Mouse (Mus musculus): ENCODE data around the gene Lrrc8c. TPM values are rescaled to one million over a fixed set of nuclear protein-coding genes. Genes with fewer than 3 reads are reported as not detected.

Lrrc8c gene
- polyA plus RNA-seq, 1 experiment from 2014 or later = 10.4 TPM

DNA sequence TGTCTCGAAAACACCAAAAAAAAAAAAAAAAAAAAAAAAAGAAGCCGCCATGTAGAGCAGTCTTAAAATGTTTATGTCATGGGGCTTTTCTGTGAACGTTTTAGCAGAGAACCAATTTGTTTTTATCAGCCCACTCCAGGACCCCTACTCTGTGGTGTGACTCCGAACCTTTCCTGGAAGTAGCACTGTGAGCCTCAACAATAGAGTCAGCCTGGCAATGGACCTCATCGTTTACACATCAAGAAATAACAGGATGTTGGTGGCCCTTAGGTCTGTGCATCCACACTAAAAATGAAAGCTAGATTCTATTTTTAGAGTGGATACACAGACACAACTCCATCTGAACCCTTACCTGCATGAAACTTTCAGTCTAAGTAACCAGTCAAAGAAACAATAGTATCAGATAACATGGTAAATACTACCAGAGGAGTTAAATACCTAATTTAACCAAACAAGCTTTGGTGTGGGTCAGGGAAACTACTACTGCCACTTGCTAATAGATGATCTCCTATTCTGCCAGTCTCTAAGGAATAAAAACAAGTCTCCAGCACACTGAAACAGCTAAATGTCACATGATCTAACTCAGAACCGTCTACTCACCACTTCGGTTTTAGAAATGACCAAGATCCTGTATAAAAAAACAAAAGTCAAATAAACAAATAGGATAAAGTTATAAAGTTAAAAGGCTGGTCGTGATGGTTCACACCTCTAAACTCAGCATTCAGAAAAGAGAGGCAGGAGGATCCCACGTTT is 95.7 kb downstream of the Lrrc8c start:
- no peak overlapping the region for H3K27ac ChIP-seq (ENCODE audit: low read length)

DNA sequence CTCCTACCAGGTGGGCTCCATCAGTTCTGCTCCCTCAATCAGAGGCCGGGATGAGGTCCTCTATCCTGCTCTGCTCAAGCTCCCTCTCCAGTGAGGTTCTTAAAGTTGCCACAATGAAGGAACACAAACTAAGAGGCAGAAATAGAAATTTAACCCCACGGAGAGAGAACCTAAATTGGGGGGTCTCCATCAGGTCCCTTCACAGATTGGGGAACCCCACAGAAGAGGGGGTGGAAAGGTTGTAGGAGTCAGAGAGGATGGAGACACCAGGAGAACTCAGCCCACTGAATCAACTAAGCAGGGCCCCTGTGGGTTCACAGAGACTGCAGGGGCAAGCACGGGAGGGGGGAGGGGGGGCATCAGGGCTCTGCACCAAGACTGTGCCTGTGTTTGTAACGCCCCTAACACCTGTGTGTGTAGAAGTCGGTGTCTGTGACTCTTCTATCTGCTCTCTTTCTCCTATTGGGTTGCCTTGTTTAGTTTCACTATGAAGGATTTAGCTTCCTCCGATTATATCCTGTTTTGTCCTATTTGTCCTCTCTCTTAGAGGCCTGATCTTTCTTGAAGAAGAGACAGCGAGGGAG is 96.8 kb downstream of the Lrrc8c start:
- H3K27ac ChIP-seq (ENCODE audit: low read length) = no peak overlapping the region
- ATAC-seq = no peak

More for the DNA sequence above, 95.7 kb downstream of the Lrrc8c start:
- Histone ChIP-seq H3K4me2 (ENCODE audit: low read length) (no peak overlapping the region), H3K4me1 (ENCODE audit: control insufficient read depth, insufficient read depth, low read length) (no peaks in the 10 kb centered on the region), H3K27me3 (ENCODE audit: control insufficient read depth, insufficient read depth, low read depth, low read length) (no peaks in the 10 kb centered on the region), H3K4me3 (ENCODE audit: low read depth, low read length) (no peak overlapping the region), H3K36me3 (ENCODE audit: control insufficient read depth, insufficient read depth, low read length) (no peaks in the 10 kb centered on the region), H3K9me3 (replicated peaks; ENCODE audit: control insufficient read depth, low read length, poor library complexity, severe bottlenecking) (no peaks in the 10 kb centered on the region), H3K9ac (ENCODE audit: low read depth, low read length) (no peak overlapping the region)
- ATAC-seq = no peak
- 84% methylated on average over 8 of the region's 9 CpGs for WGBS

DNA sequence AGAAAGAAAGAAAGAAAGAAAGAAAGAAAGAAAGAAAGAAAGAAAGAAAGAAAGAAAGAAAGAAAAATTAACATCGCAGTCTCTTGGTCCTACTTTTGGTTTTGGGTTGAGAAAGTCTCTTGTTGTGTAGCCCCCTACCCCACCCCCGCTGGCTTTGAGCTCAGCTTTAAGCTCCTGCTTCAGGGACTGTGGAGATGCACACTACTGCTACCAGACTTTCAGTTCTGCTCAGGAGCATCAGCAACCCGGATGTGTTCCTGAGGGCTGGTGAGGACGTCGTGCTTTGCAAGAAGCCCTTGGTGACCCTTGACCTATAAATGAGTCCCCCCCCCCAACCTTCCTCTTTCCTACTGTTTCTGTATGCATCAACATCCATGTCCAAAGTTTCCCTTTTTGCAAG is 97.3 kb downstream of the Lrrc8c start:
- Histone ChIP-seq H3K27ac (ENCODE audit: low read length) (no peak overlapping the region), H3K9me3 (replicated peaks; ENCODE audit: control insufficient read depth, low read length, poor library complexity, severe bottlenecking) (no peaks in the 10 kb centered on the region), H3K9ac (ENCODE audit: low read depth, low read length) (no peak overlapping the region), H3K27me3 (ENCODE audit: control insufficient read depth, insufficient read depth, low read depth, low read length) (no peaks in the 10 kb centered on the region), H3K4me3 (ENCODE audit: low read depth, low read length) (no peak overlapping the region), H3K36me3 (ENCODE audit: control insufficient read depth, insufficient read depth, low read length) (no peaks in the 10 kb centered on the region), H3K4me2 (ENCODE audit: low read length) (no peak overlapping the region), H3K4me1 (ENCODE audit: control insufficient read depth, insufficient read depth, low read length) (no peaks in the 10 kb centered on the region)
- WGBS = 82% methylated on average over 5 of the region's 5 CpGs
- no peak for ATAC-seq

More for the DNA sequence above, 96.8 kb downstream of the Lrrc8c start:
- no peak overlapping the region for H3K4me2 ChIP-seq (ENCODE audit: low read length)
- H3K9ac ChIP-seq (ENCODE audit: low read depth, low read length) = no peak overlapping the region
- H3K4me1 ChIP-seq (ENCODE audit: control insufficient read depth, insufficient read depth, low read length) = no peaks in the 10 kb centered on the region
- H3K27me3 ChIP-seq (ENCODE audit: control insufficient read depth, insufficient read depth, low read depth, low read length) = no peaks in the 10 kb centered on the region
- H3K4me3 ChIP-seq (ENCODE audit: low read depth, low read length) = no peak overlapping the region
- no peaks in the 10 kb centered on the region for H3K9me3 ChIP-seq (replicated peaks; ENCODE audit: control insufficient read depth, low read length, poor library complexity, severe bottlenecking)
- no peaks in the 10 kb centered on the region for H3K36me3 ChIP-seq (ENCODE audit: control insufficient read depth, insufficient read depth, low read length)
- 68% methylated on average over 7 of the region's 7 CpGs for WGBS

DNA sequence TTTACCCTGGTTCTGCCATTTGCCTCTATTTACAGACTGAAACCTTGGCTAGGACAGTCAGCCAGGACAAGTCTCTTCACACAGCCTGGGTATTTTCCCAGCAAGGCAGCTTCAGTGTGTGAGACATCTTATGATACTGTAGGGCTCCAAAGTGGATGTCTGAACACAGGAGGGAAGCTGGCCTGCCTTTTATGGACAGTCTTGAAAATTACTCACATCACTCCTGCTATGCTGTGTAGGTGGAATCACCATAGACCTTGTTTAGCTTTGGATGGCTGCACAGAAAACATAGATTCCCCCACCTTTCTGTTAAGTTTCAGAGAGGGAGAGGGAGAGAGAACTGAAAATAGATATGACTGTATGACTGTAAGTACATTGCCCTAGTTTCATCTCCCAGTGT is 99.3 kb downstream of the Lrrc8c start:
- Histone ChIP-seq H3K27me3 (ENCODE audit: control insufficient read depth, insufficient read depth, low read depth, low read length) (no peaks in the 10 kb centered on the region), H3K9me3 (replicated peaks; ENCODE audit: control insufficient read depth, low read length, poor library complexity, severe bottlenecking) (no peaks in the 10 kb centered on the region), H3K4me2 (ENCODE audit: low read length) (no peak overlapping the region), H3K4me1 (ENCODE audit: control insufficient read depth, insufficient read depth, low read length) (no peaks in the 10 kb centered on the region), H3K27ac (ENCODE audit: low read length) (no peak overlapping the region), H3K36me3 (ENCODE audit: control insufficient read depth, insufficient read depth, low read length) (no peaks in the 10 kb centered on the region), H3K9ac (ENCODE audit: low read depth, low read length) (no peak overlapping the region), H3K4me3 (ENCODE audit: low read depth, low read length) (no peak overlapping the region)
- ATAC-seq = no peak

DNA sequence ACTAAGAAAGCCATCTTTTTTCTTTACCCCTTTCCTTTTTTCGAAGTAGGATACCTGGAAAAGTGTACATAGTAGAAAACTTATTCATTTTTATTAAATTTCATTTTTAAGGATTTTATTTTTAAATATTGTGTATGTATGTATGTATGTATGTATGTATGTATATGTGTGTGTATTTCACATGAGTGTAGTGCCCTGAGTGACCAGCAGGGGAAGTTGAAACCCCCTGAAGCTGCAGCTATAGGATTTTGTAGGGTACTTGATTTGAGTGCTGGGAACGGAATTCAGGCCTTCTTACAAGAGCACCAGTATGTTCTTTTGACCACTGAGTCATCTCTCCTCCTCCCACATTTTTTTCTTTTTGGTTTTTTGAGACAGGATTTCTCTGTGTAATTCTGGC is 100.5 kb downstream of the Lrrc8c start:
- no peaks in the 10 kb centered on the region for H3K27me3 ChIP-seq (ENCODE audit: control insufficient read depth, insufficient read depth, low read depth, low read length)
- no peaks in the 10 kb centered on the region for H3K4me1 ChIP-seq (ENCODE audit: control insufficient read depth, insufficient read depth, low read length)
- H3K9ac ChIP-seq (ENCODE audit: low read depth, low read length) = no peak overlapping the region
- H3K36me3 ChIP-seq (ENCODE audit: control insufficient read depth, insufficient read depth, low read length) = no peaks in the 10 kb centered on the region
- 81% methylated on average over 2 of the region's 2 CpGs for WGBS
- H3K4me3 ChIP-seq (ENCODE audit: low read depth, low read length) = no peak overlapping the region
- no peak for ATAC-seq
- no peak overlapping the region for H3K4me2 ChIP-seq (ENCODE audit: low read length)
- no peak overlapping the region for H3K27ac ChIP-seq (ENCODE audit: low read length)
- H3K9me3 ChIP-seq (replicated peaks; ENCODE audit: control insufficient read depth, low read length, poor library complexity, severe bottlenecking) = no peaks in the 10 kb centered on the region

DNA sequence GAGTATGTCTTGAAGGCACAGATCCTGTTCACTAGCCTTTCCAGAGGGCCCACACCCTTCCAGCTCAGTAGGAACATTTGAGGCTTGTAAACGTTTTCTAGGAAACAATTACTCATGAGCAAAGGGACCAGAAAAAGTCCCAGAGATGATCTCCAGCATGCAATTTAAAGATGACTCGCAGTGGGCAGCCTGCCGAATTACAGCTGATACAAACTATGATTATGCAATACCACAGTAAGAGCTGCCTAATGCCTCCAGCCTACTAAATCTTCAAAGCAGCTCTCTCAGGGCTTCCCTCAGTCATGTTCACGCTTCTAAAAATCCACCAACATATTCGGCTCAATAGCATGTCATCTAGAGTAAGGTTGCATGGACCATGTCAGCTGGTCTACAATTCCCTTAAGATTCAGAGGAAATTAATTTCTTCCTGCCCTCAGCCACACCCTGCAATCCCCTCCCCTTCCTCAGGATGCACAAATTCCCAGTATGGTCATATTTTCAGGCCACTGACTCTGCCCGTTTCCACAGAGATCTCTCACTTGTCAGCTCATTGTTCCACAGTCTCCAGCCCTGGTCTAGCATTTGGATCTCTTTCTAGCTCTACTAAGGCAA is 101.4 kb downstream of the Lrrc8c start:
- 66% methylated on average over 6 of the region's 6 CpGs for WGBS
- no peak overlapping the region for H3K27ac ChIP-seq (ENCODE audit: low read length)
- H3K9me3 ChIP-seq (replicated peaks; ENCODE audit: control insufficient read depth, low read length, poor library complexity, severe bottlenecking) = no peaks in the 10 kb centered on the region
- H3K4me2 ChIP-seq (ENCODE audit: low read length) = no peak overlapping the region
- H3K4me1 ChIP-seq (ENCODE audit: control insufficient read depth, insufficient read depth, low read length) = no peaks in the 10 kb centered on the region
- H3K36me3 ChIP-seq (ENCODE audit: control insufficient read depth, insufficient read depth, low read length) = no peaks in the 10 kb centered on the region
- no peak overlapping the region for H3K9ac ChIP-seq (ENCODE audit: low read depth, low read length)
- H3K4me3 ChIP-seq (ENCODE audit: low read depth, low read length) = no peak overlapping the region
- H3K27me3 ChIP-seq (ENCODE audit: control insufficient read depth, insufficient read depth, low read depth, low read length) = no peaks in the 10 kb centered on the region
- no peak for ATAC-seq

DNA sequence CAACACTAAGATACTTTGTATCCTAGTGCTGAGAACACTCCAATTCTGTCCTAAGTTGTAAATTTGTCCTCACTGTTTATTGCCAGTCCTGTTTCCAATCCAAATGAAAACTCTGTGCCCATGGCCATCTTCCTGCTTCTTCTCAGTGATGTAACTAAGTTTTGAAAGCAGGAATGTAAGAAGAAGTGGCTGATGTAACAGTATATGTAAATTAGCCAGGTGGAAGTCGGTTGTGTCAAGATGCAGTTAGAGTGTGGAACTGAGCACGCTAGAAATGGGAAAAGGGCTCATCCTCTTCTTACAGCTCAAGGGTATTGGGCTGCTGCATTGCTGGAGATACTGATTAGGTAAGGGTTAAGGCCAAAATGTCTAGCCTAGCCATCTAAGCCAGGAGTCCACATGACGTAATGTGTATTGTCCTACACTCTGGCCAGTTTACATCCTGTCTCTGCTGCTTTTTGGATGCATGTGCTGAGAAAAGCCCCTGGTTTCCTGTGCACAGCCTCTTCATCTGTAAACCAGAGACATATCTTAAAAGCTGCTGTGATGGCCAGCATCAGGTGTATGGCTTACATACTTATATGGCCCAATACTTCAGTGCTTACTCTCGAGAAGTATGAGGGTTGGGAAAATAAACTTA is 104.0 kb downstream of the Lrrc8c start:
- Histone ChIP-seq H3K9ac (ENCODE audit: low read depth, low read length) (no peak overlapping the region), H3K9me3 (replicated peaks; ENCODE audit: control insufficient read depth, low read length, poor library complexity, severe bottlenecking) (no peaks in the 10 kb centered on the region), H3K27me3 (ENCODE audit: control insufficient read depth, insufficient read depth, low read depth, low read length) (no peaks in the 10 kb centered on the region), H3K4me2 (ENCODE audit: low read length) (no peak overlapping the region), H3K4me3 (ENCODE audit: low read depth, low read length) (no peak overlapping the region), H3K27ac (ENCODE audit: low read length) (no peak overlapping the region), H3K4me1 (ENCODE audit: control insufficient read depth, insufficient read depth, low read length) (no peaks in the 10 kb centered on the region), H3K36me3 (ENCODE audit: control insufficient read depth, insufficient read depth, low read length) (no peaks in the 10 kb centered on the region)
- ATAC-seq = no peak
- WGBS = 75% methylated on average over 4 of the region's 4 CpGs

DNA sequence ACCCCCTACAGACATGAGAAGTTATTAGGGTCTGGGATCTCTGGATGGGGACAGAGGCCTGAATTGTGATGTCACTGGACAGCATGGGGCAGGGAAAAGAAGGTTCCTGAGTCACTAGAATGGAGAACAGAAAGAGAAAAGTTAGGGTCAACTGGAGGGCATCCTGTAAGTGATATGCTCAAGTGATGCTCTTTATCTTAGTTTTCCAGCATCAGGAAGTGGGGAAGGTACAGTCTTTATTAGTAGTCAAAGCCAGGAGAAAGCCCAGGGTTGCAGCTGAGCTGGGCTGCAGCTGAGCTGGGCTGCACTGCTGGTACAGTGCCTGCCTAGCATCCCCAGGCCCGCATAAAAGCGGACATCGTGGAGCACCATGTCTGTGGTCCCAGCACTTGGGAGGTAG is 105.1 kb downstream of the Lrrc8c start:
- H3K9ac ChIP-seq (ENCODE audit: low read depth, low read length) = no peak overlapping the region
- H3K27me3 ChIP-seq (ENCODE audit: control insufficient read depth, insufficient read depth, low read depth, low read length) = no peaks in the 10 kb centered on the region
- no peak overlapping the region for H3K4me2 ChIP-seq (ENCODE audit: low read length)
- no peak overlapping the region for H3K4me3 ChIP-seq (ENCODE audit: low read depth, low read length)
- no peaks in the 10 kb centered on the region for H3K4me1 ChIP-seq (ENCODE audit: control insufficient read depth, insufficient read depth, low read length)
- no peaks in the 10 kb centered on the region for H3K36me3 ChIP-seq (ENCODE audit: control insufficient read depth, insufficient read depth, low read length)
- WGBS = 92% methylated on average over 3 of the region's 3 CpGs
- no peak overlapping the region for H3K27ac ChIP-seq (ENCODE audit: low read length)
- ATAC-seq = no peak
- H3K9me3 ChIP-seq (replicated peaks; ENCODE audit: control insufficient read depth, low read length, poor library complexity, severe bottlenecking) = no peaks in the 10 kb centered on the region

Measured in midbrain, embryonic 16.5 days (tissue).